Mouse (Mus musculus): ENCODE results near the gene Sephs1. TPM values are rescaled to one million over a fixed set of nuclear protein-coding genes. Genes with fewer than 3 reads are reported as not detected.

The Sephs1 gene
- polyA plus RNA-seq, 1 experiment from 2014 or later, result 34.3 TPM

DNA sequence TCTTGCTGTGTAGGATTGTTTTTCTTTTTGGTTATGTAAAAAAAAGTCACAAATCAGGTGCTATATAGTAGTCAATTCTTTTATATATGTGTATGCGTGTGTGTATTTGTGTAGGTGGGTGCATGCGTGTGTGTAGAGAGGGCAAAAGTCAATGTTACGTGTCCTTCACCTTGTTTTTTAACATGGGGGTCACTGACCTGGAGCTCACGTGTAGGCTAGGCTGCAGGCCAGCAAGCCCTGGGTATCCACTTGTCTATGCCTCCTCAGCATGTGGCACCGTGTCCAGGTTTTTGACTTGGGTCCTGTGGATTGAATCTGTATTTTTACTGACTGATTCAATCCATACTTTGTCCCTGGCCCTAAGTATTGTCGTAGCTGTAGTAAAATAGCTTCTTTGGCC lies 19.3 kb downstream of the Sephs1 start:
- WGBS, result 76% methylated on average over 6 of the region's 6 CpGs
- H3K9me3 ChIP-seq (ENCODE audit: low read length), result no peaks in the 10 kb centered on the region
- H3K27ac ChIP-seq (ENCODE audit: low read length), result no peak overlapping the region
- ATAC-seq (no peak), DNase-seq (ENCODE audit: low spot score) (no peak)
- H3K36me3 ChIP-seq (ENCODE audit: insufficient read depth, low read length), result peaks cover 5% of the 10 kb centered on the region; the same call in 1 of the 2 replicates
- H3K4me3 ChIP-seq (ENCODE audit: low read depth, low read length), result no peak overlapping the region
- no peak overlapping the region for H3K9ac ChIP-seq (replicated peaks; ENCODE audit: low read depth)
- no peak overlapping the region for H3K4me2 ChIP-seq (replicated peaks; ENCODE audit: low read depth, low read length)
- TF ChIP-seq EP300 (IDR thresholded peaks at IDR 0.05) (no peak), CTCF (IDR thresholded peaks at IDR 0.05) (no peak)
- no peaks in the 10 kb centered on the region for H3K27me3 ChIP-seq (replicated peaks; ENCODE audit: insufficient read depth, low read length)
- H3K4me1 ChIP-seq (ENCODE audit: insufficient read depth, low read depth, low read length), result no peaks in the 10 kb centered on the region

DNA sequence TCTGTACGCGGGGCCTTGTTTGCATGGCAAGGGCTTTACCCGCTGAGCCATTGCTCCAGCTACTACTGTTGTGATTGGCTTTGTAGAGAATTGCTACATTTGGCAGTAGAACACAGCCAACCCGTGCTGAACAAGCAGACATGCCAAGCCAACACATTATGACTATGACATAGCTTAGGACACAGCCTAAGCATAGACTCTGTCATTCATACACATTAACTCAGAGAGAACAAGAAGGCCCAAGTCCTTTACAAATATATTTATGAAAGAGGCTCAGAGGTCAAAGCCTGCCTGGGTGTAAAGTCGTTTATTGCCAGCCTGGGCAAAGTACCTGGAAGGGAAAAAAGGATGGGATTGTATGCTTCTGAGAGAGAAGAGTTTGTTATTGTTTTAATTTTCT lies 21.0 kb downstream of the Sephs1 start:
- Histone ChIP-seq H3K36me3 (ENCODE audit: insufficient read depth, low read length) (peaks cover 8% of the 10 kb centered on the region; the same call in 1 of the 2 replicates), H3K4me2 (replicated peaks; ENCODE audit: low read depth, low read length) (no peak overlapping the region), H3K4me3 (ENCODE audit: low read depth, low read length) (no peak overlapping the region), H3K27ac (ENCODE audit: low read length) (no peak overlapping the region), H3K9ac (replicated peaks; ENCODE audit: low read depth) (no peak overlapping the region), H3K4me1 (ENCODE audit: insufficient read depth, low read depth, low read length) (no peaks in the 10 kb centered on the region; the same call in 1 of the 2 replicates), H3K9me3 (ENCODE audit: low read length) (no peaks in the 10 kb centered on the region), H3K27me3 (replicated peaks; ENCODE audit: insufficient read depth, low read length) (no peaks in the 10 kb centered on the region)
- WGBS, result 88% methylated on average over 5 of the region's 5 CpGs
- ATAC-seq, result peak; percentile 25; the same call in 1 of the 2 replicates
- no peak for DNase-seq (ENCODE audit: low spot score)
- TF ChIP-seq CTCF (IDR thresholded peaks at IDR 0.05), result no peak
- TF ChIP-seq EP300 (IDR thresholded peaks at IDR 0.05), result no peak

DNA sequence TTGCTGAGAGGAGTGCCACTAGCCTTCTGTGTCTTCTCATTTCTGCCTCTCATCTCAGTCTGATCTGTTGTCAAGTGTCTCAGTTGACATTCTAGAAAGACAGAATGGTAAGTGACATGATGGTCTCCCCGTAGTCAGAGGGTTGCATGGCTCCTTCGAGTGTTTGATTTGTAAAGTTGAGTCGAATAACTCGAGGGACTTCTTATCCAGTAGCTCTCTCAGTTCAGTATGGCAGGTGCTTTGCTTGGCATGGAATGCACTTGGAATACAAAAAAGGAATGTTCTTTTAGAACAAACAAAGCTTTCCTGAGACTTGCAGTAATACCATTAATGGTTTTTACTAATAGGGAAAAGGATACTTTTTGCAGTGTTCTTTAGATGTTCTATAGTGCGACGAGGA lies 25.8 kb downstream of the Sephs1 start:
- ATAC-seq, result peak; percentile 60; the same call in 1 of the 2 replicates
- H3K4me3 ChIP-seq (ENCODE audit: low read depth, low read length), result no peak overlapping the region
- no peaks in the 10 kb centered on the region for H3K9me3 ChIP-seq (ENCODE audit: low read length)
- H3K27me3 ChIP-seq (replicated peaks; ENCODE audit: insufficient read depth, low read length), result no peaks in the 10 kb centered on the region
- WGBS, result 57% methylated on average over 6 of the region's 6 CpGs
- no peak overlapping the region for H3K4me2 ChIP-seq (replicated peaks; ENCODE audit: low read depth, low read length)
- H3K9ac ChIP-seq (replicated peaks; ENCODE audit: low read depth), result no peak overlapping the region
- no peaks in the 10 kb centered on the region; the same call in 1 of the 2 replicates for H3K4me1 ChIP-seq (ENCODE audit: insufficient read depth, low read depth, low read length)
- TF ChIP-seq CTCF (IDR thresholded peaks at IDR 0.05) (no peak), EP300 (IDR thresholded peaks at IDR 0.05) (peak; percentile 83)
- H3K36me3 ChIP-seq (ENCODE audit: insufficient read depth, low read length), result peaks cover 3% of the 10 kb centered on the region; the same call in 1 of the 2 replicates
- DNase-seq (ENCODE audit: low spot score), result peak; percentile 75
- H3K27ac ChIP-seq (ENCODE audit: low read length), result peak overlapping the region; percentile 16; the same call in 1 of the 2 replicates

DNA sequence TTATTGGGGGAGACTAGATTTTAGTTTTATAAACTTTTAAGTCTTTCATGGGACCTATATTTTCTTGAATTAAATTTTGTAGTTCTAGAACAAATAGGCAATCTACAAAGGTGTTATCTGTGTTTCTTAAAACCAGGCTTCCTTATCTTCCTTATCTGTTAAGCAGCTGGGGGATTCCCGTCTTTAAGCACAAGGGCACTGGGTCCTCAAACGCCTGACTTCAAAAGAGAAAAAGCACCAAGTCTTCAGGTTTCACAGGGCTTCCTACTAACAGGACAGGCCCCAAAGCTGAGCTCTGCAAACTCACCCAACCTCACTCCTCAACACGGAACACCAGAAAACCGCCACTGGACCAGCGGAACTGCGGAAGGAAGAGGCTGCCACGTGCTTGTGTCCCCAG lies 26.6 kb downstream of the Sephs1 start:
- DNase-seq (ENCODE audit: low spot score) (no peak), ATAC-seq (no peak)
- H3K4me1 ChIP-seq (ENCODE audit: insufficient read depth, low read depth, low read length), result no peaks in the 10 kb centered on the region; the same call in 1 of the 2 replicates
- TF ChIP-seq CTCF (IDR thresholded peaks at IDR 0.05), result no peak
- H3K27me3 ChIP-seq (replicated peaks; ENCODE audit: insufficient read depth, low read length), result no peaks in the 10 kb centered on the region
- H3K4me2 ChIP-seq (replicated peaks; ENCODE audit: low read depth, low read length), result no peak overlapping the region
- WGBS, result 47% methylated on average over 7 of the region's 7 CpGs
- no peaks in the 10 kb centered on the region for H3K9me3 ChIP-seq (ENCODE audit: low read length)
- H3K27ac ChIP-seq (ENCODE audit: low read length), result peak overlapping the region; percentile 77
- H3K36me3 ChIP-seq (ENCODE audit: insufficient read depth, low read length), result peaks cover 3% of the 10 kb centered on the region; the same call in 1 of the 2 replicates
- H3K4me3 ChIP-seq (ENCODE audit: low read depth, low read length), result no peak overlapping the region
- no peak overlapping the region for H3K9ac ChIP-seq (replicated peaks; ENCODE audit: low read depth)

DNA sequence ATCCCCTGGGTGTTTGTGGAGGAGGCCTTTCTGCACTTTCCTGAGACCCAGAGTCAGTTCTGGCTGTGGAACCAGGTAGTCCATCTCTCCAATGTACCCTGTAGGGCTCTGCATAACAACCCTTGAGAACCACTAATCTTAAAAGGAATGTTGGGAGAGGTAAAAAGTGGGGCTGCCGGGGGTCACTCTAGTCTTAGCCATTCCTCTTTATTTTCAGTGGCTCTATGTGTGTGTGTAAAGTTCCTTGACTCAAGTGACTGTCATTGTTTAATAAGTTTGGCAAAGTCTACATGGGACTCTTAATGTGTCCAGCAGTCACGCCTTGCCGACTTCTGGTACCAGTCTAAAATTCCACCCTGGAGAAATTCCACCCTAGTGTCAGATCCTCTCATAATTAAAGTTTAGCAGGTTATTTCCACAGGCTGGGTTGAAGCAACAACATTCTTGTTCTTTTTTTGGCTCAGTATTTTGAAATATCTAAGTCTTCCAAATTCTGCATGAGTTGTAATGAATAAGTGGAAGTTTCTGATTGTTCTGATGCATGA lies 27.5 kb downstream of the Sephs1 start:
- Histone ChIP-seq H3K4me2 (replicated peaks; ENCODE audit: low read depth, low read length) (no peak overlapping the region), H3K4me3 (ENCODE audit: low read depth, low read length) (no peak overlapping the region), H3K4me1 (ENCODE audit: insufficient read depth, low read depth, low read length) (no peaks in the 10 kb centered on the region; the same call in 1 of the 2 replicates), H3K9me3 (ENCODE audit: low read length) (no peaks in the 10 kb centered on the region), H3K36me3 (ENCODE audit: insufficient read depth, low read length) (peaks cover 3% of the 10 kb centered on the region; the same call in 1 of the 2 replicates), H3K27ac (ENCODE audit: low read length) (peak overlapping the region; percentile 77; the same call in 1 of the 2 replicates), H3K9ac (replicated peaks; ENCODE audit: low read depth) (no peak overlapping the region), H3K27me3 (replicated peaks; ENCODE audit: insufficient read depth, low read length) (no peaks in the 10 kb centered on the region)
- TF ChIP-seq EP300 (IDR thresholded peaks at IDR 0.05) (peak; percentile 86), CTCF (IDR thresholded peaks at IDR 0.05) (no peak)
- 61% methylated on average over 3 of the region's 3 CpGs for WGBS
- peak; percentile 79 for DNase-seq (ENCODE audit: low spot score)
- peak; percentile 93 for ATAC-seq

DNA sequence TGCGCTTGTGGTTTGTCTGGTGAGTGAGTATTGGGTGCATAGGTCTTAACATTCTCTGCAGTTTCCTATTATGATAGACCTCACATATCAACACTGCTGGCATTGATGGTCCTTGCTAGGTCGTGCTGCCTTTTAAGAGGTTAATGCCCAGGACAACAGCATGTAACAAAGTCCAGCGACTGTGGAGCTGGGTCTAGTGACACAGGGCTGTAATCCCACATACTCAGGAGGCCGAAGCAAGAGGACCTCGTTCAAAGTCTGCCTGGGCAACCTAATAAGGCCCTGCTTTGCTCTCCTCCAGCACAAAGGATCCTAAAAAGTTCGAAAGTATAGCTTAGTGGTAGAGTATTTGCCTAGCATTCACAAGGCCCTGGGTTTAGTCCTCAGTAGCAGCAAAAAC lies 28.5 kb downstream of the Sephs1 start:
- Histone ChIP-seq H3K9me3 (ENCODE audit: low read length) (no peaks in the 10 kb centered on the region), H3K36me3 (ENCODE audit: insufficient read depth, low read length) (peaks cover 3% of the 10 kb centered on the region; the same call in 1 of the 2 replicates), H3K27ac (ENCODE audit: low read length) (0 out of 2 replicates have a peak overlapping the region, but pooled peaks have one; percentile 11), H3K9ac (replicated peaks; ENCODE audit: low read depth) (no peak overlapping the region), H3K4me2 (replicated peaks; ENCODE audit: low read depth, low read length) (no peak overlapping the region), H3K4me1 (ENCODE audit: insufficient read depth, low read depth, low read length) (no peaks in the 10 kb centered on the region; the same call in 1 of the 2 replicates), H3K27me3 (replicated peaks; ENCODE audit: insufficient read depth, low read length) (no peaks in the 10 kb centered on the region), H3K4me3 (ENCODE audit: low read depth, low read length) (no peak overlapping the region)
- 61% methylated on average over 6 of the region's 6 CpGs for WGBS
- TF ChIP-seq CTCF (IDR thresholded peaks at IDR 0.05) (no peak), EP300 (IDR thresholded peaks at IDR 0.05) (no peak)
- DNase-seq (ENCODE audit: low spot score) (no peak), ATAC-seq (no peak)
